Comparison of ENCODE assay signal across 21 mouse cellular contexts in genomic region chr9:109101933-109102445, GRCm38 (mm10). TPM values are rescaled to one million over a fixed set of nuclear protein-coding genes. Genes with fewer than 3 reads are reported as not detected.
DNase-seq lines count a peak whose midpoint lies in the region; ATAC-seq and TF ChIP-seq lines count a peak whose summit lies in the region.
"Had no signal": no experiment of that assay in that cellular context is flagged by ENCODE, and none has a peak within 500 bp of the region (broad histone marks: within the 10 kb centered on the region; RNA-seq: fewer than 3 reads in every experiment).

No protein-coding gene starts in this region.

- peaks cover 47% of the 10 kb centered on the region for H3K36me3 ChIP-seq in liver, embryonic 12.5 days
- H3K36me3 ChIP-seq in liver, postnatal 0 days (replicated peaks; ENCODE audit: insufficient read depth, low read length), result peaks cover 11% of the 10 kb centered on the region; the same call in 1 of the 2 replicates

- H3K4me1 ChIP-seq in liver, embryonic 12.5 days, result peaks cover 21% of the 10 kb centered on the region
- H3K4me1 ChIP-seq in liver, postnatal 0 days (ENCODE audit: insufficient read depth), result peaks cover 11% of the 10 kb centered on the region; the same call in 1 of the 2 replicates

- ATAC-seq in liver, embryonic 12.5 days, result no peak
- ATAC-seq in liver, postnatal 0 days, result no peak
- ATAC-seq: forebrain, embryonic 14.5 days; forebrain, embryonic 16.5 days had no signal

- DNase-seq in adrenal gland, adult 2 months, result peak; percentile 59
- no peak for DNase-seq in adrenal gland, adult 8-10 months
- peak; percentile 9 for DNase-seq in adrenal gland, postnatal 25 days
- no peak for DNase-seq in adrenal gland, adult 18-20 months (ENCODE audit: low spot score in 2 of 2)
- no peak for DNase-seq in liver, postnatal 0 days
- DNase-seq: cerebellum, adult 11 months; cerebellum, adult 18-20 months; cerebellum, adult 8-10 months; cerebellum, adult 9-11 months; cerebellum, postnatal 14 days; cerebellum, postnatal 36 days; embryo, embryonic 11 days had no signal

- 65% methylated on average over 5 of the region's 5 CpGs for WGBS in liver, embryonic 12.5 days (ENCODE audit: insufficient replicate concordance)
- 86% methylated on average over 5 of the region's 5 CpGs for WGBS in liver, postnatal 0 days (ENCODE audit: insufficient replicate concordance)

- peaks cover 21% of the 10 kb centered on the region for H3K27me3 ChIP-seq in liver, embryonic 12.5 days (replicated peaks)
- 0 out of 2 replicates have a peak, but pooled peaks cover under 1% of the 10 kb centered on the region for H3K27me3 ChIP-seq in liver, postnatal 0 days (ENCODE audit: insufficient read depth, low read length)
- H3K27me3 ChIP-seq: embryonic facial prominence, embryonic 13.5 days; embryonic facial prominence, embryonic 15.5 days; forebrain, embryonic 12.5 days had no signal

- no peak overlapping the region for H3K4me2 ChIP-seq in liver, embryonic 12.5 days
- H3K4me2 ChIP-seq in liver, postnatal 0 days (ENCODE audit: low read depth, low read length), result no peak overlapping the region
- H3K4me2 ChIP-seq: embryonic facial prominence, embryonic 13.5 days; embryonic facial prominence, embryonic 15.5 days; forebrain, embryonic 12.5 days had no signal

- peak overlapping the region; percentile 4; the same call in 1 of the 2 replicates for H3K9ac ChIP-seq in liver, embryonic 12.5 days
- no peak overlapping the region for H3K9ac ChIP-seq in liver, postnatal 0 days (replicated peaks)
- H3K9ac ChIP-seq: embryonic facial prominence, embryonic 15.5 days; forebrain, embryonic 12.5 days had no signal

- no peak for TF ChIP-seq CTCF in liver, postnatal 0 days (IDR thresholded peaks at IDR 0.05; ENCODE audit: low read depth)

- H3K4me3 ChIP-seq in liver, embryonic 12.5 days, result no peak overlapping the region
- H3K4me3 ChIP-seq in liver, postnatal 0 days (ENCODE audit: low read depth, low read length), result no peak overlapping the region
- H3K4me3 ChIP-seq: embryonic facial prominence, embryonic 13.5 days; embryonic facial prominence, embryonic 15.5 days; erythroblast, embryonic 14.5 days; forebrain, embryonic 10.5 days; forebrain, embryonic 12.5 days had no signal

- no peaks in the 10 kb centered on the region for H3K9me3 ChIP-seq in liver, embryonic 12.5 days (replicated peaks)
- no peaks in the 10 kb centered on the region for H3K9me3 ChIP-seq in liver, postnatal 0 days (ENCODE audit: low read length)
- H3K9me3 ChIP-seq: embryonic facial prominence, embryonic 13.5 days; embryonic facial prominence, embryonic 15.5 days; forebrain, embryonic 10.5 days; forebrain, embryonic 12.5 days had no signal

- TF ChIP-seq EP300 in liver, postnatal 0 days (IDR thresholded peaks at IDR 0.05; ENCODE audit: low read depth), result no peak

- no peak overlapping the region for H3K27ac ChIP-seq in liver, embryonic 12.5 days
- no peak overlapping the region for H3K27ac ChIP-seq in liver, postnatal 0 days (ENCODE audit: low read depth)
- H3K27ac ChIP-seq: embryonic facial prominence, embryonic 13.5 days; embryonic facial prominence, embryonic 15.5 days; forebrain, embryonic 10.5 days had no signal

RNA-seq across cellular contexts. Expression of gene Plxnb1, which starts 6.8 kb away (rescaled TPM):
- total RNA-seq in adrenal gland, adult 2 months (2021), result 10 to 100 TPM; 75.7 to 82.0 TPM
- polyA plus RNA-seq in adrenal gland, adult 2 months (2012; rRNA removed), result 89.9 and 110 TPM in 2 replicates
- total RNA-seq in adrenal gland, adult 8-10 months (2022), result 100 to 1,000 TPM; 128 to 173 (median 140) TPM
- total RNA-seq in adrenal gland, postnatal 25 days (2021), result 122 and 223 TPM in 2 replicates
- total RNA-seq in adrenal gland, adult 18-20 months (2021), result 100 to 1,000 TPM in 1 of 2 experiments, 10 to 100 TPM in 1; 63.9 to 107 TPM
- polyA plus RNA-seq in liver, embryonic 12.5 days (2016; fragmentation: Nextera tagmentation; extraction: Ambion mirVana), result 4.9 TPM in 2 replicates
- 1.9 and 2.2 TPM in 2 replicates for polyA plus RNA-seq in liver, postnatal 0 days (2015; fragmentation: Nextera tagmentation; extraction: Ambion mirVana)
- total RNA-seq: MEL had no signal

RNA-seq across cellular contexts. Expression of gene Tma7, which starts 19.6 kb away (rescaled TPM):
- 100 to 1,000 TPM; 393 to 485 TPM for total RNA-seq in adrenal gland, adult 2 months (2021)
- 6.9 and 9.6 TPM in 2 replicates for polyA plus RNA-seq in adrenal gland, adult 2 months (2012; rRNA removed)
- total RNA-seq in adrenal gland, adult 8-10 months (2022), result 100 to 1,000 TPM; 342 to 453 (median 370) TPM
- 370 and 418 TPM in 2 replicates for total RNA-seq in adrenal gland, postnatal 25 days (2021)
- 100 to 1,000 TPM; 319 to 392 TPM for total RNA-seq in adrenal gland, adult 18-20 months (2021)
- polyA plus RNA-seq in liver, embryonic 12.5 days (2016; fragmentation: Nextera tagmentation; extraction: Ambion mirVana), result 522 and 538 TPM in 2 replicates
- polyA plus RNA-seq in liver, postnatal 0 days (2015; fragmentation: Nextera tagmentation; extraction: Ambion mirVana), result 283 and 284 TPM in 2 replicates

RNA-seq across cellular contexts. Expression of gene Ccdc51, which starts 19.7 kb away (rescaled TPM):
- total RNA-seq in adrenal gland, adult 2 months (2021), result 10 to 100 TPM in 1 of 2 experiments, 1 to 10 TPM in 1; 9.2 to 18.9 TPM
- 11.4 and 12.6 TPM in 2 replicates for polyA plus RNA-seq in adrenal gland, adult 2 months (2012; rRNA removed)
- 10 to 100 TPM; 17.3 to 20.0 (median 18.7) TPM for total RNA-seq in adrenal gland, adult 8-10 months (2022)
- total RNA-seq in adrenal gland, postnatal 25 days (2021), result 15.7 and 21.0 TPM in 2 replicates
- total RNA-seq in adrenal gland, adult 18-20 months (2021), result 10 to 100 TPM; 11.8 to 12.6 TPM
- polyA plus RNA-seq in liver, embryonic 12.5 days (2016; fragmentation: Nextera tagmentation; extraction: Ambion mirVana), result 14.5 and 15.3 TPM in 2 replicates
- polyA plus RNA-seq in liver, postnatal 0 days (2015; fragmentation: Nextera tagmentation; extraction: Ambion mirVana), result 8.9 and 9.1 TPM in 2 replicates

RNA-seq across cellular contexts. Expression of gene Atrip, which starts 28.1 kb away (rescaled TPM):
- 10 to 100 TPM; 12.5 to 17.5 TPM for total RNA-seq in adrenal gland, adult 2 months (2021)
- polyA plus RNA-seq in adrenal gland, adult 2 months (2012; rRNA removed), result 22.3 and 25.3 TPM in 2 replicates
- total RNA-seq in adrenal gland, adult 8-10 months (2022), result 10 to 100 TPM; 16.3 to 27.7 (median 22.2) TPM
- total RNA-seq in adrenal gland, postnatal 25 days (2021), result 18.1 and 20.5 TPM in 2 replicates
- total RNA-seq in adrenal gland, adult 18-20 months (2021), result 10 to 100 TPM; 14.7 to 15.2 TPM
- 18.6 and 19.4 TPM in 2 replicates for polyA plus RNA-seq in liver, embryonic 12.5 days (2016; fragmentation: Nextera tagmentation; extraction: Ambion mirVana)
- polyA plus RNA-seq in liver, postnatal 0 days (2015; fragmentation: Nextera tagmentation; extraction: Ambion mirVana), result 6.1 and 6.7 TPM in 2 replicates

RNA-seq across cellular contexts. Expression of gene Trex1, which starts 42.5 kb away (rescaled TPM):
- total RNA-seq in adrenal gland, adult 2 months (2021), result 10 to 100 TPM; 19.5 to 28.2 TPM
- polyA plus RNA-seq in adrenal gland, adult 2 months (2012; rRNA removed), result 129 and 130 TPM in 2 replicates
- 10 to 100 TPM; 19.0 to 25.3 (median 21.7) TPM for total RNA-seq in adrenal gland, adult 8-10 months (2022)
- total RNA-seq in adrenal gland, postnatal 25 days (2021), result 18.8 and 23.3 TPM in 2 replicates
- total RNA-seq in adrenal gland, adult 18-20 months (2021), result 10 to 100 TPM; 15.8 to 21.6 TPM
- 8.8 and 9.1 TPM in 2 replicates for polyA plus RNA-seq in liver, embryonic 12.5 days (2016; fragmentation: Nextera tagmentation; extraction: Ambion mirVana)
- 13.3 and 14.3 TPM in 2 replicates for polyA plus RNA-seq in liver, postnatal 0 days (2015; fragmentation: Nextera tagmentation; extraction: Ambion mirVana)

Comparison
In these comparisons a context has a peak if more than half of its experiments do, and no peak if none do; other contexts are left out.
1. DNase-seq: peak in adrenal gland, adult 2 months (single experiment) and adrenal gland, postnatal 25 days (single experiment); none in adrenal gland, adult 8-10 months (single experiment), adrenal gland, adult 18-20 months (0 of 2) and liver, postnatal 0 days (single experiment).